Mouse (Mus musculus) spleen, adult 18-20 months (tissue): ENCODE measurements at regions not wholly inside any gene's neighbourhood (a gene's known extent, or its start where the extent isn't known, plus 50 kb on each side); places are given as distances from the start of the nearest gene placed in this dataset.

Experiments used
- DNase-seq, 2 experiments: peaks; one replicate each; pipeline ENCODE4 v3.0.0; 2022; ENCODE audit warnings: mixed read lengths in 2 of 2

DNA sequence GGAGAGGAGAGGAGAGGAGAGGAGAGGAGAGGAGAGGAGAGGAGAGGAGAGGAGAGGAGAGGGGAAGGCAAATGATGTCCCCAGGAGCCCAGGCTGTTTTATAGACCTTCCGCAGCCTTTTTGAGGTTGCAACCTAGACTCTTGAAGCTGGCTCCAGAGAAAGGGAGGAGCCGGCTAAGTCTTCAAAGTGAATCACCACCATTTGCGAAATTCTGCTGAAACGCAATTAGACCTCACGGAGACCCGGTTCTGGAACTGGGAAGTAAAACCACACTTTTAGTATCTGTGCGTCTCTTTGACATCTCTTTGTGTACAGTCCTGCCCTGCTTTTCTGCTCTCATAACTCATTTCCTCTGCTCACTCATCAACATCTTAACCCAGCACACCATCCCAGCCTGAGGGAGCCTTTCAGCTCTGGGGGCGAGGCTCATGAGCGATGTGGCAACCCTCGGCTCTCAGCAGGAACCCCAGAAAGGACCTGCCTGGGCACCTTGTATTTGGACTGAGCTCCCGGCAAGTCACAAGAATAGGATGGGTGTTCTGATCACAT, 196.6 kb upstream of the Jarid2 start:
- no peak for DNase-seq

DNA sequence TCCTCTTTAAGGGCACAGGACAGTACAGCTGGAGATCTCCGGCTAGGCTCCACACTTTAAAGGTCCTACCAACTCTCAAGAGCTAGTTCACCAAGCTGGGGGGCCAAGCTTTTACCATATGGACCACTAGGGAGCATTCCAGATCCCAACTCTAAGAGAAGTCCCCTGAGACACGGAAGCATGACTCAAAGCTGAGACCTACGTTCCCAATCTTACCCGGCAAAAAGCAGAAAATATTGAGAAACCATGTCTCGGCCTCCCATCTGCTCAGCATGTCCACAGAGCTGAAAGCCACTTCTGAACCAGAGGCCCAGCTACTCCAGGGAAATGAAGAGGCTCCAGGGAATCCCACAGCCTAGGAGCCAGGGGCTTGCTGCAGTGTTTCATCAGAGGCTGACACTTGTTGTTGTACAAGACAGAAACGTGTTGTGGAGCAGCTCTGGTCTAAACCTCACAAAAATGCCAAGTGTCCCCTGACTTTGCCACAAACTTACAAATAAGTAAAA, 194.6 kb upstream of the Jarid2 start:
- DNase-seq: no peak

DNA sequence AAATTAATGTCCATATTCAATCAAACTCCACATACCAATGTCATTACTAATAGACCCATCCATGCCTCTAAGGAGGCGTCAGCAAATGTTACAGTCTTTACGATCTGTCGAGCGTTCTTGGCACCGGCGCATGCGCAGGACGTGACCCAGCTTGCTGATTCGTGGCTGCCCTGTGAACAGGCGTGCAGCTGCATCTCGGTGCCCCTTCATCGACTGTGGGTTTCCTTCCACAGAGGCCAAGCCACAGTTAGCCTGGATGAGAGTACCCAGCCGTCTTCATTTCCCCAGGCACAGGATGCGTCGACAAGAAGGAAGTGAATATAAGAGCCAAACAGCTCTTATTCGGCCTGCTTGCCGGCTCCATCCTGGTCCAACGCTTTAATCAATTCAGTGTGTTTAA, 193.8 kb upstream of the Jarid2 start:
- DNase-seq: peak; percentile 57

DNA sequence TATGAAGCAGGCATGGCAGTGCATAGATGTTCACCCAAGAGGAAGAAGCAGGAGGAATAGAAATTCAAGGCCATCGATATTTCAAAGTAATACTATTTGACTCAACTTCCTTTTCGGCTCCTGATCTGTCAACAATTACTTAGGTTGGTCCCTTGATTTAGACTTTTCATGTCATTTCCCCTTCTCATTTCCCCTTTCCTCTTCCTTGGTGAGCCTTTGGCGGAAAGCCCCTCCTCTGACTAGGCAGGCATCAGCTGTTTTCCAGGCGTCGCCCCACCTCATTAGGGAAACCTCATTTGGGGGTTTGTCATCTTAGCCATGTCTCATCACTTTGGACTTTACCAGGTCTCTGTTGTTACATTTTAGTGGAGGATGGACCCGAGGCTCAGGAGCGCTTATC, 191.0 kb upstream of the Jarid2 start:
- no peak for DNase-seq

DNA sequence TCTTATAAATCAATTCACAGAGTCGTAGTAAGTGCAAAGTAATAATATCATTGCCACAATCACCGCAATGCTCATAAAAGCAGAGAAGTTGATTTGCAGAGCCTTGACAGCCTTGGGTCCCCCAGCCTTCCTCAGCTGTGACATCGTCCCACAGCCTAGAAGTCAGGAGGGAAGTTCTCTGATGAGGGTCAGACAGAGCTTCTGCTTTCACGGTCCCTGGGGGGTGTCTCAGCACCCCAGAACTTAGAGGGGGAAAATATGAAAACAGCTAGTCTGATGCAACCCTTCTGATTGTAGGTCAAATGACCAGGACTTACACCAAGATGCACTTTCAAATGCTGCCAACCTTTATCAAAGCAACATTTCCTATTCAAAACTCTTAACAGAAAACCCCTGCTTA, 188.9 kb upstream of the Jarid2 start:
- DNase-seq: no peak

DNA sequence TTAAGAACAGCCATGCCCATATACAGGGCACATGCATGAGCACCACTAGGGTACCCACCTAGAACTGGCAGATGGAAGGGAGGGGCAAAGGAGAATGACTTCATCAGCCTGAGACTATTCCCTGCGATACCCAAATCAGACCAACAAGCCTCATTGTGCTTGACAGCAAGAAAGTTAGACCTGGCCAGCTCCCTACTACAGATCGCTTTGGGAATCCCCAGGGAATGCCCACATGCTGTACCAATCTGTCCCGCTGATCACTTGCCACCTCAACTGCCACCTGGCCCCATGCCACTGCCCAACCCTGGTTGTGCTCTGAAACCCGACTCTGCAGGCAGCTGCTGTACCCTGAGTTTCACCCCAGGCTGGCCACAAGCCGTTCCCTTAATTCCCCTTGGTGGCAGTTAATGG, 188.0 kb upstream of the Jarid2 start:
- no peak for DNase-seq

DNA sequence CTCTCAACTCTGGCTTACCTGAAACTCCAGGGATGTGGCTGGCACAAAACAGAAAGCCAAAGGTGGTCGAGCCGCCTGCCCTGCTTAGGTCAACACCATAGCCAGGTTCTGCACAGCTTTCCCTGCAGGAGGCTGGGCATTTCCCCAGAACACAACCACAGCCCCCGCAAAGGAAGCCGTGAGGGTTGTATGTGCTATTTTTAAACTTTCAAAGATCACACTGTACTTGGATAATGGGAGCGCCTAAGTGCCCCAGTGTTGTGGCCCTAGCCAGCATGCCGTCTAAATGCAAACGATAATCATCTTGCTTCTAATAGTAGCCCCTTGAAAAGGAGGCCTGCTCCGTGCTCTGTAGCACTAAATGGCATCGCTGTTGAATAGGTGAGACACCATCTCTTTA, 184.5 kb upstream of the Jarid2 start:
- DNase-seq: no peak

DNA sequence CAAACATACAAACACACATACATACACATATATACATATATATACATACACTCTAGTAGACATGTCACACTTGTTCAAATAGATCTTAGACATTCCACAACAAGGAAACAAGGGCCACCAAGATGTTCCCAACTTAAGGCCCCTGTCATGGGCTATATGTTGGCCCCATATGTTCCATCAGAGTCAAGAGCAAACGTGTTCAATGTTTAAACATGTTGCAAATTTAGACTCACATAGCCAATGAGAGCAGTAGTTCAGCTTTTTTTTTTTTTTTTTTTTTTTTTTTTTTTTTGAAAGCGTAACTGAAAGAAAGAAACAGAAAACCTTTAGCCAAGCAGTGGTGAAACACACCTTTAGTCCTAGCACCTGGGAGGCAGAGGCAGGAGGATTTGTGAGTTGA, 183.0 kb upstream of the Jarid2 start:
- DNase-seq: no peak

DNA sequence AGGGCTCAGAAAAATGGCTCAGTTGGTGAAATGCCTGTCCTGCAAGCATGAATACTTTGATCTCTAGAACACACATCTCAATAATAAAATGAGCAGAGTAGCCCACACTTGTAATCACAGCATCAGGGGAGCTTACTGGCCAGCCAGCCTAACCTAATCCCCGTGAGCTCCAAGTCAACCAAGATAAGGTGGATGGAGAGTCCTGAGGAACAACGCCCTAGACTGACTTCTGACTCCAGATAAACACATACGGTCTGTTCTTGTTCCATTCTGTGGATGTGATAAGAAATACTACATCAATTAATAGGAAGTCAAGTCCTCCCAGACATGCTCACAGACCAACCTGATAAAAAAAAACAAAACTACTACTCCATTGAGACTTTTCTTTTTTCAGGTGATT, 180.4 kb upstream of the Jarid2 start:
- DNase-seq: no peak

DNA sequence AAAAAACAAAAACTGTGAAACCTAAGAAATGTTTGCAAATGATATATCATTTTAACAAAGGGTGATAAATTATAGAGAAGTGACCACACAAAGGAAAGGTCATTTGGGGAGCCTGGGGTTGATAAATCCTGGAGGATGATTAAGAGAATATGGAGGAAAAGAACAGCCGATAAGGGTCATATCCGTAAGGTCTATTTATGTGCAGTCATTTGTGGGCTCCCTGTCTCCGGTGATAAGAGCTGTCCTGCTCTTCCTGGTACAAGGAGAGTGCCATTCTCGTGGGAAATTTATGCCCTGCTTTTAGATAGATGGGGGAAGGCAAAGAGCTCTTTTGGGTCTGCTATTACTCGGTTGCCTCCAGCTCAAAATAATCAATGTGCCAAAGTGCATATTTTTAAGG, 175.9 kb upstream of the Jarid2 start:
- DNase-seq: no peak

DNA sequence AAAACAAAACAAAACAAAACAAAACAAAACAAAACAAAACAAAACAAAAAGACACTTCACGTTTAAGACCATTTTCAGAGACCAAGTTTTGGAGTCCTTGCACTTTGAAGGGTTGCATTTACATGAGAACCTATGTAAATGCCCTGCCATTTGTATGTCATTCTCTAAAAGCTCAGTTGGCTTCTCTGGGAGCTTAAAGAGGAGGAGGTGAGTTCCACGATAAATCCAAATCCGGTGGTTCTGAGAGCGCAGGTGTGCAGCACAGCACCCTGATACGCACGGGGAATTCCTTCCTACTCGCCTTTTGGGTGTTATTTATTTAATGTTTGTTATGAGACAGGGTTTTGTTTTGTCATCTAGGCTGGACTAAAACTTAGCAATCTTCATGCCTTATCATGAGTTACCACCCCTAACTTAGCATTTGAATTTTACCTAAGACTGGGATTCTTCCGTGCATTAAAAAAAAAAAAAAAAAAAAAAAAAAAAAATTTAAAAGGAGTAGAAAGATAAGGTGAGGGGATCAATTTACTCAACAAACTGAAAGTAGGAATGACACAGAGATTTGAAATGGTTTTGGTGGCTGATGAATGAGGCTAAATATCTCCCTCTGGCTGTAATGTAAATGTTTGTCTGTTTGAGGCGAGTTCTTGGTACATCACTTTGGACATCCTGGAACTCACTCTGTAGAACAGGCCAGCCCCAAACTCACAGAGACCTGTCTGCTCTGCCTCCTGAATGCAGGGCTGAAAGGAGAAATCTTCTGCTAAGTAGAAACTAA, 174.4 kb upstream of the Jarid2 start:
- no peak for DNase-seq

DNA sequence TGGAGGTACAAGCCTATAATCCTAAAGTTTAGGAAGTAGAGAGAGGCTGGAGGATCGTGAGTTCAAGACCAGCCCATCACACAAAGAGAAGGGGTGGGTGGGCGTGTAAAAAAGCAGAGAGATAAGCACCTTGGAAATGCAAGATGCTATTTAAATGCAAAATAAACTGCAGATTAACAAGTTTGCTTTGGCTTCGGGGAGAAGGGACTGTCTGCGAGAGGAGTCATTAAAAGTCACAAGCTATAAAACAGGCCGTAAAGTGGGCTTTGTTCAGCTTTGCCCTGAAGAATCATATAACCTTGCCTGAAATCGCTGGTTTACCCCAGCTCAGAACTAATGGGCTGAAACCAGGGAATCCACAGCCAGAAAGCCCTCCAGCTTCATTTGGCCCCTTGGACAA, 173.3 kb upstream of the Jarid2 start:
- no peak for DNase-seq

DNA sequence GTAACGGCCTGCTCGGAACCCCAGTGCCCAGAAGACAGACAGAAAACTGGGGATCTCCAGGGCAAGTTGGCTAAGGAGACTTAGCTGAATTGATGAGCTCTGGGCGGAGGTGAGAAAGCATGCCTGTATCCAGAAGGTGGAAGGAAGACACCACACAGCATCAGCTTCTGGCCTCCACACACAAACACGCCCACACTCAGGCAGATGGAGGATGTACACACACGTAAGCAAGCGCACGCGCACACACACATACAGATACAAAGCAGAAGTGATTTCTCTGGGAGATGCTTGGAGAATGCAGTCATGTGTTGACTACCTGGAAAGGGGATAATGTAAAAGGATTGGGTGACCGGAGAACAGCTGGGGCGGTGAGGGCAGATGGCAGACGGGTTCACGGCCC, 171.2 kb upstream of the Jarid2 start:
- DNase-seq: no peak

DNA sequence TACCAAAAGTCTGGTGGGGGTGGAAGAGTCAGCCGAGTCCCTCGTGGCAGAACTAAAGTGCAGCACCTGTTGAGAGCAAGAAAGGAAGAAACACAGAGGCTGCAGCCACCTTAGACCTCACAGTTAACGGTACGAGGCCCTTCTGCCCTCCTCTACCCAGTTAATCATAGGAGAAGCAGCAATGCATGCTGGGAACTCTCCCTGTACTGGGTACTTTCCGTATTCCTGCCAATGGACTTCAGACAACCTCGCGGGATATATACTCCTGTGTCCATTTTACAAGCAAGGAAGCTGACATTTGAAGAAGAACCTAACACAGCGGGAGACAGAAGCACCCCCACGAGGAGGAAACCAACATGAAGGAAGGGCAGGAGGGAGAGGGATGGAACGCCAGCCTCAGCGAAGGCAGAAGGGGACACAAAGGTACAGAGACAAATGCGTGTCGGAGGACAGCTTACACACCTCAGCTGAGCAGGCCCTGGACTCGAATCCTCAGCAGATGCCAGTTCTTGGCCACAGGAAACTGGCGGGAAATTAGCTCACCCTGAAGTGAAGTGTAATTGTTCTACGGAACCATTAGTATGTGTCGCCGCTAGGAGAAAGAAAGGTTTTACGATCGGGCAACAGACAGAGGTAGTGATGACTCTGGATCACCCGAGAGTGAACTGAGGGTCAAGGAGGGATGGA, 170.6 kb upstream of the Jarid2 start:
- no peak for DNase-seq

DNA sequence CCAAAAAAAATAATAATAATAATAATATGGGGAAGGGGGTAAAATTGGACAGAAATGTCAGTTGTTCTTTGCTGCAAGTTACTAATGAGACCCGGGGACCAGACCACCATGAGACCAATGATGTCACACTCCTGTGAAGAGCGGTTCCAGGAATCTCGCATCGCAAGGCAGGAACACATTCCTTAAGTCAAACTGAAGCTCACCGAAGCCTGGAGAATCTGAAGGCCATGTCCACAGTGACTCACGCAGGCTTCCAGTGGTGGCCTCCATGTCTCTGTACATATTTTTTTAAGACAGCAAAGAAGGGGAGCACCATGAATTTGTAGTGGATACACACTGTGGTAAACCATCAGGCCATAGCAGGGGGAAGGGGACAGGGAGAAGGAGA, 170.1 kb upstream of the Jarid2 start:
- DNase-seq: no peak

DNA sequence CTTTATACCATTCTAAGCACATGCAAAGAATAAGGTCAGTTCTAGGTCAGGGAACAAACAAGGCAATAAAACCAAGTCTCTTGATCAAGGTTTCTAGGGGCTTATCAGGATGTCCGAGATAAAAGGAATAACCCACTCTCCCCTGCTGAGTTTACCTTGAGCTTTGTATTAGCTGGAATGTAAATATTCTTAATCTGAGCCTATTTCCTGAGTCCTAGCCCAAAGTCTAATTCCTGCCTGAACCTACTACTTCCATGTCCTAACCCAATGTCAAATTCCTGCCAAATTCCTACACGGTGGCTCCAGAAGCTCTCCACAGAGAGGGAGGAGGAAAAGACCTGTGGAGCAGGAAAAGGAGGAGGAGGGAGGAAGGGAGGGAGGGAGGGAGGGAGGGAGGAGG, 169.6 kb upstream of the Jarid2 start:
- DNase-seq: no peak

DNA sequence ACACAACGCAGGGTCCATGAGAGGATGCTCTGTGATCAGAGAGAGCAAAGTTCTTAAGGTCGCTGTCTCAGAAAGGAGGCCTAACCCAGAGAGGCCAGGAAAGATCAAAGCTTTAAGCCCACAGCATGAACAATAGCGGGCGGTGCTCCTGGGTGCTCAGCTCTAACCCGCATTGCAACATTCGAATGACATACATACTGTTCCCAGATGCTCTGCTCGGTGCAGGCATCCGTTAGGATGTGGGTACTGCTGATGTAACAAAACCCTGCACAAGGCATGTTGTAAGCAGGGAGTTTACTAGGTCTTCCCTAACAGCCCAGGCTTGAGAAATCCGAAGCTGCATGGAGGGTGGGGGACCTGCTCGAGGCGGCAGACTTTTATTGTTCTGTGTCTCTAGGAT, 164.6 kb upstream of the Jarid2 start:
- DNase-seq: no peak

DNA sequence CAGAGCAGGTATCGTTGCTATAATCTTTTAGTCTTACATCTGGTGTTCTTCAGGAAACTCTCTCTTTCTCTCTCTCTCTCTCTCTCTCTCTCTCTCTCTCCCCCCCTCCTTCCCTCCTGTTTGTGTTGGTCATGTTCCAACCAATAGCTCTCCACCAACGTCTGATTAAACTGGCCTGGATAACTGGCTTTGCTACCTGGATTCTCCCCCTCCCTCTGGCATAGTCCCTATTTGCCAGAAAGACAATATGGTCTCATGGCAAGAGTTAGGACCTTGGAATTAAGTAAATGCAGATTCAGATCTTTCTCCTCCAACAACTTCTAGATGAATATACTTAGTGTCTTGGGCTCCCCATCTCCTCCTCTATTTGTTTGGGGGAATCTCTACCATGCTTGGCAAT, 161.6 kb upstream of the Jarid2 start:
- DNase-seq: no peak

DNA sequence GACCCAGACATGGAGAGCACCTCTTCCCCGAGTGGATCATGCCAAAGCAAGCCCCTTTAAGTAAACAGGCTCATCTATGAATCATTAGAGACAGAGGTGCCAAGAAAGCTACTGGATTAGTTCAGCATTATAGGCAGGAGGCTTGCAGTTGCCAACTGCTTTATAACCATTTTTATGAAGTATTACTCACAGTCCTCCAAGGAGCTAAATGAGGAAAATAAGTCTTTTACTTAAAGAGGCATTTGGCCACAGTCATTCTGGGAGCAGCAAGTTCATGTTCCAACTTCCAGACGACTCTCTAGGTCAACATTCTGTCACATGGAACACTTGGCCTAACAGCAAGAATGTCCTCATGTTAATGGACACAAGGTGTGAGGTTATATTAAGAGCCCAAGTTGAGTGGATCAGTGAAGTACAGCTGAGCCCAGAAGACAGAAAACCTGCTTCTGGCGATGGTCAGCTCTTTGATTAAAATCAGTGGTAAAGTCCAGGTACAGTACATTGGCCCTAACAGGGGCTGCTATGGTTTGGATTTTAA, 160.0 kb upstream of the Jarid2 start:
- no peak for DNase-seq

DNA sequence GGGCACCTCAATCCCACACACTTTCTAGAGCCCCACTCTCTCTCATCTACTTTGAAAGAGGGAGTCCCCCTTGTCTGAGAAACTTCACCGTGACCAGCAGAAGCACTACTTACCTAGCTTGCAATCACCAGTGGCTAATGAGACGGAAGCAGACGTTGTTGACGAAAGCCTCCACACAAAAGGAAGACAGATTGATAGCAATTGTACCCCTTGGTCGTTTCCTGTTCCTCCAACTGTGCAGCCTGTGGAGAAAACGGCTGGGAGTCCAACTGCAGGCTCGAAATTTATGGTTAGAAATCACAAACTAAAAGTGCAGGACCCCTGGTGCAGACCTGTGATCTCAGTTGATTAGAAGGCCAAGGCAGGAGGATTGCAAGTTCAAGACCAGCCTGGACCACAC, 155.8 kb upstream of the Jarid2 start:
- no peak for DNase-seq

DNA sequence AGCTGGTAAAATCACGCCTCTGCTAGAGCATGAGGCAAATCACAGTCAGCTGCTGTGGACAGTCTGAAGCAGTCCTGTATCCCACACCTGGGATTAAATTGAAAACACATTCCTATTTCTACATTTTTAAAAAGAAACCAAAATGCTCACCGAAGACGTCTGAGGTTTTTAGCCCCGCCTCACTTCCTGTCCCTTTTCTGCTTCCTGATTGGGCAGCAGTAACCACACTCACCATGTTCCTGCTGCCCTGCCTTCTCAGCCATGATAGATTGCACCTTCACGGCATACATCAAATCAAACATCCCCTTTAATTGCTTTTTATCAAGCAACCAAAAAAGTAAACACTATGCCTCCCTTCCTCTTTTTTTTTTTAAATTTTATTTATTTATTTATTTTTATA, 150.1 kb upstream of the Jarid2 start:
- no peak for DNase-seq

DNA sequence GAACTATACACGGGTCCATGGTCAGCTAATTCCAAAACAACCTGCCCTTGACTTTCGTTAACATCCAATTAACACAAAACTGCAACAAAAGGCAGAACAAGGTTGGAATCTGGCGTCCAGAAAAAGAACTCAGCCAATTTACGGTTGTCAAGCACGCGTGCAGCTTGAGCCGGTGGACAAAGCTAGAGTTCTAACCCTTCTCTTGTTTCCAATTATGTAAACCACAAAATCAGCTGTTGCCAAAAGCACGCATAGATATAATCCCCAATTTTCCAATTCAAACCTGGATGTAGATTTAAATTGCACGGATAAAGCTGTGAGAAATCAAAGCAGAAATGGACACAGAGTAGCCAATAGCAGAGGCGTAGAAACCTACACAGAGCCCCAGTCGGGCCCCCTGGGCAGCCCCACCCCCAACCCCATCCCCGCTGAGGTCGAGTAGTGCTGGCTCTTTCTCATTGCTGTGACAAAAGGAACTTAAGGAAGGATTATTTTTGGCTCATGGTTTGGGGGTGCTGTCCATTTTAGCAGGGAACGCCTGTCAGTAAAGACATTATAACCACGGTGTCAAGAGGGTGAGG, 149.0 kb upstream of the Jarid2 start:
- DNase-seq: no peak

DNA sequence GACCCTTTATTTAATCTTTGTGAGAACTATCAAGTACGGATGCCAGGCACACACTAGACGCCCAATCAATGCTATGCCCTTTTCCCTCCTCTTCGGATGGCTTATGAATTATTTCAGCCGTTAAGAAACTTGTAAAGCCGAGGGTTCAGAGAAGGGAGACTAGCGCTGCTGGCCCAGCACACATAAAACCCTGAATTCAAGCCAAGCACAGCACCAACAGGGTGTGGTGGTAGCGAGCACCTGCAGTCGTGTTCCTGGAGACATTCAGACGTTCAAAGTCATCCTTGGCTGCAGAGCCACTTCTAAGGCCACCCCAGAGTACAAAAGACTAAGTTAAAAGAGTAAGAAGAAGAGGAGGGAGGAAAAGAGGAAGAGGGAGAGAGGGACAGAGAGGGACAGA, 148.5 kb upstream of the Jarid2 start:
- no peak for DNase-seq
